Mouse (Mus musculus): ENCODE results near the gene Mrap. TPM values are rescaled to one million over a fixed set of nuclear protein-coding genes. Genes with fewer than 3 reads are reported as not detected.

Gene Mrap
- 0.20 and 0.22 TPM in 2 replicates for polyA plus RNA-seq (2015; fragmentation: Nextera tagmentation; extraction: Ambion mirVana)

DNA sequence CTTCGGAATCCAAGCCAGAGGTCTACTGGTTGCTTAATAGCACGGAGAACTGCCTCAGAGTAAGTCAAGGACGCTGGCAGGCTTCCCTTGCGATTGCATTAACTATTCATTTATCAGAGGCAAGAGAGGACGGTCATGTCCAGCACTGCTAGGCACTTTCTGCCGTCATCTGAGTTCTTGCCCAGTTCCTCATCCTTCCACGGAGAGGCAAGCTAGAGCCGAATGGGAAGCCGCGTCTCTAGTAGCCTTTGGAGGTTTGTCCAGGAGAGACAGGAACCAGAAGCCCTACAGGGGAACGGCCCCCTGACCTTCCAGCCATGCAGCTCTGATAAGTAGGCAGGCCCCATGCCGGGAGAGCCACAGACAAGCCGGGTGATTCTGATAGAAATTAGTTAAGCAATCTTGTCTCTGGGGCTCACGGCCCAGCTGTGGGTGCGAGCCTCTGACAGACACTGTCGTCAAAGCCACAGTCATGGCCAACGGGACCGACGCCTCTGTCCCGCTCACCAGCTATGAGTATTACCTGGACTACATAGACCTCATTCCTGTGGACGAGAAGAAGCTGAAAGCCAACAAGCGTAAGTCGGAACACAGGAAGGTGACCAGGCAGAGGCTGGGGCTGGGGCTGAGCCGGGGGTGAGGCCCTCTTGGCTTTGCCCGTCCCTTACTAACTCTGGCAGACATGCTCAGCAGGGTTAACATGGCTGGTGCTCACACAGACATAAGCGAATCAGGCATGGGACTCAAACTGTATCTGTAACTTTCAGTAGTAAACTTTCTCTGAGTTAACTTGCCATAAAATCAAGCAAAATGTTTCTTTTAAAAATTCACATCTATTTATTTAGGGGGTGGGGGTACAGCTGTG is at the start of gene Mrap:
TSS of gene Mrap (plus strand) at position 116 of the 865 bp plus-strand sequence.

DNA sequence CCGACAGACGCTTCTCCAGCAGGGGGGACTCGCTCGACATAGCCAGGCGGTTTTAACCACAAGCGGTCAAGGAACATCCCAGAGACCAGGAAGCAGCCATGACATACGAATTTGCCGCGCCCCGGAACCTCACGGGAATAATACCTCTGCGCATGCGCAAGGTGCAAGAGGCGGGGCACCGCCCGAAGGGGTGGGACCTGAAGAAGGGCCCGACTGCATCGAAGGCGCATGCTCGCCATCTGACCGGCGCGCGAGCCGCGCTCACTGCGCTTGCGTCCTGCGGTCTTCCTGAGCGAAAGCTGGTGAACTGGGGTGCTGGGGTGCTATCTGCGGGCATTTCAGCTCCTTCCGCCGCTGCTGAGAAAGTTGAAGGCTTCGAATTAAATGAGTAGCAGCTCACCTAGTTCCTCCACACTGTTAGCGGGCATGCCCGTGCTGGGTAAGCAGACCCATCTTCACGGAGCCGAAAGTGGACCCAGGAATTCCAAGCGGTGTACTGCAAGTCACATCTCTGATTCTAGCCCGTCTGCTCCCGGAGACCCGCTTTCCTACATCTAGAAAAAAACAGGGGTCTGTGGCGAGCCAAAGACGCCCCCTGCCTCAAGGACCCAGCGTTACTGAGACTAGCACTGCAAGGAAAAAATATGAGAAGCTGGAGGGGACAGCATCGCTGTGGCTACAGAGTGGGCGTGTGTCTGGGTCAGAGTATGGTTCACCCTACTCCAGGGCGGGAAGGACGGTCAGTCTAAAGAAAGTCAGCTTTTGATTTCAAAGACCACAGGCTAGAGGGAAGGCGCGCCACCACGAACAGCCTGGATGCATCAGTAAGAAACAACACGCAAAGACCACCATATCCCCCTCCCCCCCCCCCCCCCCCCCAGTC is 10.5 kb upstream of the Mrap start, which contains the start of gene Mis18a:
TSS of gene Mis18a (minus strand) at position 172 of the 883 bp plus-strand sequence.

Other genes starting within 250 kb of the Mrap start
- gene Mis18a, start 10.8 kb upstream of the Mrap start, polyA plus RNA-seq (2015; fragmentation: Nextera tagmentation; extraction: Ambion mirVana) = 17.3 and 23.8 TPM in 2 replicates
- 2.6 and 3.9 TPM in 2 replicates for gene Urb1, start 72.2 kb downstream of the Mrap start, polyA plus RNA-seq (2015; fragmentation: Nextera tagmentation; extraction: Ambion mirVana)
- gene Eva1c, start 88.5 kb downstream of the Mrap start, polyA plus RNA-seq (2015; fragmentation: Nextera tagmentation; extraction: Ambion mirVana) = 7.0 and 7.3 TPM in 2 replicates
- 22.3 and 24.0 TPM in 2 replicates for gene Cfap298, start 196.9 kb downstream of the Mrap start, polyA plus RNA-seq (2015; fragmentation: Nextera tagmentation; extraction: Ambion mirVana)